Mouse (Mus musculus) urinary bladder, postnatal 4 days (tissue): ENCODE results near the gene Tas1r1.
"Not testable (repeated sequence)": the region's sequence is repeated elsewhere in the genome, so short reads cannot be mapped to it uniquely, and the experiment has no call there.

Experiments
- DNase-seq, 2 experiments: peaks; one replicate each; pipeline ENCODE4 v3.0.0; 2021 to 2022; ENCODE audit warnings: low spot score in 2 of 2

Gene Tas1r1

DNA sequence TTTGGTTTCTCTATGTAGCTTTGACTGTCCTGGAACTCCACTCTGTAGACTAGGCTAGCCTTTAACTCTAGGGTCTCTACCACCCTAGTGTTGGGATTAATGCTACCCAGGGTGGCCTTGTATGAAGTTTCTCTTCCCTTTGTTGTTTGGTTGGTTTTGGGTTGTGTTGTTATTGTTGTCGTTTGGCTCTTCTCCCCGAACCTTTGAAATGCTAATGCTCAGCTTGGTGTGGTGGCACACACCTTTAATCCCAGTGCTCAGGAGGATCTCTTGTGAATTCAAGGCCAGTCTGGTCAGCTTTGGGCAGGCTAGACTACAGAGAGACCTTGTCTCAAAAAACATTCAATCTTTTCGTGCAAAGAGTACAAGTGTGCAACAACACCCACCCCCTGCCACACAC, 4.8 kb upstream of the Tas1r1 start:
- no peak for DNase-seq

DNA sequence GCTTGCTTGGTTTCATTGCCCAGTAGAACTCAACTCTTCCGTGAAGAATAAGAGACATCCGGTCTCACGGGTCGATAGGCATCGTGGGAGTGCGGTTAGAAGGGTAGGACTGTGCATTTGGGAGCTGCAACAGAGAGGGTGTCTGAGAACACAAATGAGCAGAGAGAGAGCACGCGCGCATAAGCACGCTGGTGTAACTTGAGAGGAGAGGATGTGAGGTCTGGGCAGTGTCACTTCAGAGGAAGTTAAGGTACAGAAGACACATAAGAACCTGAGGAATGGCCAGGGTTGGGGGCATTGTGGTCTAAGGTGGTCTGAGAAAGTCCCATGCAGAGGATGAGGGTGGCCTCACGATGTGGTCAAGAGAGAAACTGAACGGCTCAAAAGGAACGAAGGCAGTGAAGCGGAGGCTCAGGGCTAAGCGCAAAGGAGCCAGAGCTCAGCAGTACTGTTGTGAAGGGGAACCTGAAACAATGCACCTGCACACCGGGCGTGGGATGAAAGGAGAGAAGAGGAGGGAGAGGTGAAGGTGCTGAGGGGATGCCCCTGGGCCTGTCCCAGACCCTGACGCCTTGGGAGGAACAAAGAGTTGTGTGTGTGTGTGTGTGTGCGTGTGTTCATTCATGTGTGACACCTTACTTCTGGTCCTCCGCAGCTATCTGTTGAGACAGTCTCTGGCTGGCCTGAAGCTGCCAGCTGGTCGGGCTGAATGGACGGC, 3.7 kb upstream of the Tas1r1 start:
- DNase-seq: no peak

- DNase-seq: no peak
Observed at GRCm38 (mm10) chr4:152039831-152040310, 1.5 kb upstream of the Tas1r1 start.

DNA sequence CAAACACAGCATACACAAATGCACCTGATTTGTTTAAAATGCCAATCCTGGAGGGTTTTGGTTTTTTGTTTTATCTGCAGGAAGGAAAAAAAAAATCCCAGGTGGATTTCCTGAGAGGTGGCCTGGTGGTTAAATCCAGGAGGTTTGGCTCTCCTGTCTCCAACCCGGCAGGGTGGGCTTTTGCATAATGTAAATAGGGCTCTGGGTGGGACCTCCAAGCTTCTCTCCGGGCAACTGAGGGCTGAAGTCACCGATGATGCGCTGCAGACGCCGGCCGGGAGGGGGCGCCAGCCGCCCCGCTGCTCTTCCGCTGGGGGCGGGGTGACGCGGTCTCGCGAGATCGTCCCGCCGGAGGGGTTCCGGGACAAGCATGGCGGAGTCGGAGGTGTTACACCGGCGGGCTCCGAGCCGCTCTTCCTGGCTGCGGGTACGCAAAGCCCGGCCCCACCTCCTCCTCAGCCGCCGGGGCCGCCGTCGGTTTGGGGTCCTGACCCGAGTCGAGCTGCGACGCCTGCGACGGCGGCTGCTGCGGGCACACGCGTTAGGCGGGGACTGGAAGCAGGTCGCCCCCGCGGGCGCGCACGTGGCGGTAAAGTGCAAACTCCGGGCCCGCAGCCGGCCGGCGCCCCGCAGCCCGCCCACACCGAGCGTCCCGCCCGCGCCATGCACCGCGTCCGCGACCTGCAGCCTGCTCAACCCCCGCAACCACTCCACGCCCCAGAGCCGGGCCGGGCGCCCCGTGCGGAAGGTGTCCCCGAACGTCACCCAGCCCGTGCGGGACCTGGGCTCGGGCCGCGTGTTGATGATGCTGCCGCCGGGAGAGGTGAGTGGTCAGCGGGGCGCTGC, 840 bp upstream of the Tas1r1 start, which contains the start of gene Nol9:
Nol9 (plus strand) TSS at position 337 of the 846 bp plus-strand sequence.
- DNase-seq: peak; percentile 89 to 94

- DNase-seq: not testable (repeated sequence)
Observed at GRCm38 (mm10) chr4:152036464-152036863, 1.9 kb downstream of the Tas1r1 start.

DNA sequence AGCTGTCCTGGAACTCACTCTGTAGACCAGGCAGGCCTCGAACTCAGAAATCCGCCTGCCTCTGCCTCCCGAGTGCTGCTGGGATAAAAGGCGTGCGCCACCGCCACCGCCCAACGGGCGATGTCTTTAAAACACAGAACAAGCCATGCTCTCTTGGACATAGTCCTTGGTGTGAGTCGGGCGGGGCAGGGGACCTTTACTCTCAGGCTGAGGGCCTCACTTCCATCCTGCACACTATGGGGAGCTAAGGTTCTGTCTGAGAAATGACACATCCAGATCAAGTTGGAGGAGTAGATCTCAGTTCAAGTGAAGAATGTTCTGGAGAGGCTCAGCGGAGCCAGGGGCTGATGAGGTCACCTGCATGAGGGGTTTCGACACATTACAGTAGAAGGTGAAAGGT, 5.4 kb downstream of the Tas1r1 start:
- no peak for DNase-seq

GRCm38 (mm10) chr4:152029997-152030396, 8.4 kb downstream of the Tas1r1 start:
- DNase-seq: no peak

DNA sequence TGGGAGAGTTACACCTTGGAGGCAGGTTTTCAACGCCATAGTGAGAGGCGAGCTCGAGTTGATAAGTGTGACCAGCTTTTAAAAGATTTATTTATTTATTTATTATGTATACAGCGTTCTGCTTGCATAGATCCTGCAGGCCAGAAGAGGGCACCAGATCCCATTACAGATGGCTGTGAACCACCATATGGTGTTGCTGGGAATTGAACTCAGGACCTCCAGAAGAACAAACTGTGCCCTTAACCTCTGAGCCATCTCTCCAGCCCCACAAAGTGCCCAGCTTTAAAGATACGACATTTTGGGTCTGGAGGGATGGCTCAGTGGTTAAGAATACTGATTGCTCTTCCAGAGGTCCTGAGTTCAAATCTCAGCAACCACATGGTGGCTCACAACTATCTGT, 9.3 kb downstream of the Tas1r1 start:
- DNase-seq: no peak

GRCm38 (mm10) chr4:152028456-152028855, 9.9 kb downstream of the Tas1r1 start:
- no peak for DNase-seq

DNA sequence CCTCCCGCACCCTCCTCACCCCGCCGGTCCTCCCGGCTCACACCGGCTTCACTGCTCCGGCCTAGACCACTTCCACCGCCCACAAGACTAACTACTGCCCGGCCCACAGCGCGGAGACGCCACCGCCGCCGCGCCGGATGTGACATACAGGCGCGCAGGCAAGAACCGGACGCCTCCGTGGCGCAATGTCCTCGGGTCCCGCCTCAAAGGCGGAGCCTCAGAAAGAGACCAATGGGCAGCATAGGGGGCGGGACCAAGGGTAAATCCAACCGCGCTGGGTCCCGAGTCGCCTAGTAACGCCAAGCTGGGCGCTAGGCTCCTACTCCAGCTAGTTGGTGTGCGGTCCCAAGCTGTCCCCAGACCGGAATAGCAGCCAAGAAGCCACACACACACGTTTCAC, 10.8 kb downstream of the Tas1r1 start, which contains the start of gene Zbtb48:
Zbtb48 (minus strand) TSS at position 148 of the 400 bp plus-strand sequence.
- DNase-seq: peak; percentile 92 to 94

- DNase-seq: peak in 1 of 2 experiments; percentile 62
Observed at GRCm38 (mm10) chr4:152026751-152027508, 11.4 kb downstream of the Tas1r1 start.

- DNase-seq: no peak
Observed at GRCm38 (mm10) chr4:152024525-152024924, 13.8 kb downstream of the Tas1r1 start.

DNA sequence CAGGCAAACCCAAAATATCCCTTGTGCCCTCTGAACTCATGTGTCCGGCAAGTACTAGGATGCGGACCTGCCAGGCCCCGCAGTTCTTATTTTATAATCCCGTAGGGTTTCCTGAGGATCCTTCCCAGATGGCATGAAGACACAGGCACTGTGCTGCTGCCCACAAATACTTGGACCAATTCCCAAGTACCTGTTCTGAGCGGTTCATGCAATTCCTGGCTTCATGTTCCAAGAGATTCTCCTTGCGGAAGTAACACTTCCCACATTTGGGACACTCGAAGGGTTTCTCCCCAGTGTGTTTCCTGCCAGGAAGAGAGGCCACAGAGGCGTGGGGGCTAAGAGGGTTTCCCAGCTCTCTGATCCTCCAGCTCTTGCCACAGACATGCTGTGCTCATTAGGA, 15.9 kb downstream of the Tas1r1 start:
- no peak for DNase-seq

GRCm38 (mm10) chr4:152021568-152022097, 16.7 kb downstream of the Tas1r1 start:
- no peak for DNase-seq

DNA sequence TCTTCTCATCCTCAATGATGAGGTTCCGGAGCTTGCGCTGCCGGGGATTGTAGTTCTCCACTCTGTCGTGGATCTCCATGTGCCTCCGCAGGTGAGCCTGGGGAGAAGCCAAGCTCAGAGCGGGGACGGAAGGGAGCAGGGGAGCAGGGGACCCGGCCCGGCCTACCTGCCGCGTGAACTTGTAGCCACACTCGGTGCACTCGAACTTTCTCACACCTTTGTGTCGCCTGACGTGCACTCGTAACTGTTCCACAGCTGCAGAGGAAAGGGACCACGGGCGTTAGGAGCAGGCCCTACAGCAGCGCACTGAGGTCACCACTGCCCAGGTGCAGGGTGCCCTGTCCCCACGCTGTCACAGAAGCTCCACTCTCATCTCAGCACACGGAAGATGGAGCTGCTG, 18.3 kb downstream of the Tas1r1 start:
- DNase-seq: no peak

GRCm38 (mm10) chr4:152019073-152019472, 19.3 kb downstream of the Tas1r1 start:
- DNase-seq: no peak

DNA sequence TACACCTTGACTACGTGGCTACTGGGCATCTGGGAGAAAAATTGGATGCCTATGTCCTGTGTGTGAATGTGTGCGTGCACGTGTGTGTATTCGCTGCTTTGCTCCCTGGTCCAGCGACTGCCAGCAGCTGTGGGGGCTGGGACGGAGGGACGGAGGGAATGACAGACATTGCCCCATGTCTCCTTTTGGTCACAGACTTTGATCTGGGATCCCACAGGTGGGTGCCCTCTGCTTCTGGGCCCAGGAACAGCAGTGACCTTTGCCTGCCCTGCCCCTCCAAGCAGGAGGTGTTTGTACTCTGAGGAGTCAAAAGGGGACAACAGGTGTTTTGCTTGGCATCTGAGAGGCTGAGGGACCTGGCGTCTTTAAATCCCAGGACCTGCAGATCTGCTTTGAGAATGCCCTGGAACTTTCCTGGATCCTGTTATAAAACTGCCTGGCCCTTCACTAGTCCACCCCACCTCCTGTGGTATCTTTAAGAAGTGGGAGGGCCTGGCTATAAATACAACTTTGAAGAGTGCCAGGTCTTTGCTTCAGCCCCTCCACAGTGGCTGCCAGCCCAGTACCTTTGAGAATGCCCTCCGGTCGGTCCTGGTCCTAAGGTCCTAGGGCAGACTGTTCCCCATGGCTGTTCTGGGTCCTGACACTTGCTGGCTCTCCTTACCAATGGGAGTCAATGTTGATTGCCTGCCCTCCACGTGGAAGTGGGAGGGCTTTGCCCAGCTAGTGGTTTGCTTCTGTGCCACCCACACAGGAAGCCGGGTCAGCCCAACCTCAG, 25.1 kb downstream of the Tas1r1 start:
- no peak for DNase-seq

GRCm38 (mm10) chr4:152012109-152012508, 26.3 kb downstream of the Tas1r1 start:
- no peak for DNase-seq

DNA sequence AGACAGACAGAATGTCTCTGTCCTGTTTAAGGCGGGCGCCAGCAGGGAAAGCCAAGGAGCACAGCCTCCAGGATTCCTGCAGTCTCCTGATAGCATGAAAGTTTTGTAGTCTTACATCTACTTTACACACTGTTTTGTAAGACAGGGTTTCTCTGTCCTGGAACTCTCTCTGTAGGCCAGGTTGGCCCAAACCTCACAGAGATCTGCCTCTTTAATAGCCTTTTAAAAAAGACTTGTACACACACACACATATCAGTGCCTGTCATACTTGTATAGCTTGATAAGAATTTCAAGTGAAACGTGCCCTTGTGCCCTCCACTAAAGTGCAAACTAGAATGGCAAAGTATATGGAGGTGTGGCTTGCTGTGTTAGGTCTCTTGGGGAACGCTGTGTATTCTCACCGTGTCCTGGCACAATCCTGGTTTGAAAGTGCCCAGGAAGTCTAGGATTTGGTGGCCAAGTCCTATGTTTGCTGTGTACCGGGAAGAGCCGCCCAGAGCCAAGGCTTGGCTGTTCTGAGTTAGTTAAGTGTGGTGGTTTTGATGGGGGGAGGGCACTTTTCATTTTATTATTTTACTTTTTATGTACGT, 27.1 kb downstream of the Tas1r1 start:
- no peak for DNase-seq

- no peak for DNase-seq
Observed at GRCm38 (mm10) chr4:152010707-152011134, 27.6 kb downstream of the Tas1r1 start.
